Mouse (Mus musculus) embryonic facial prominence, embryonic 15.5 days (tissue): ENCODE results near the gene Apoc3. TPM values are rescaled to one million over a fixed set of nuclear protein-coding genes. Genes with fewer than 3 reads are reported as not detected.

Source experiments
- ATAC-seq: fragments of 200-750 bp; cut with Nextera tagmentation; 2 replicates; pipeline ENCODE4 v1.8.0; 2017; ENCODE audit warnings: low read depth, moderate TSS enrichment; ENCODE audit not compliant: insufficient number of reproducible peaks, low FRiP score, low TSS enrichment
- H3K27ac ChIP-seq: fragments of 300-500 bp; sonication (generic); replicated peaks from 2 replicates; pipeline ENCODE4 v1.5.1; 2015; ENCODE audit warnings: mild to moderate bottlenecking, inconsistent platforms
- H3K27me3 ChIP-seq: fragments of 300-500 bp; sonication (generic); 2 replicates; pipeline ENCODE4 v1.6.1; 2015; ENCODE audit warnings: inconsistent platforms
- H3K36me3 ChIP-seq: fragments of 300-500 bp; sonication (generic); 2 replicates; pipeline ENCODE4 v1.6.1; 2015; ENCODE audit warnings: mild to moderate bottlenecking, inconsistent platforms
- H3K4me1 ChIP-seq: fragments of 300-500 bp; sonication (generic); 2 replicates; pipeline ENCODE4 v1.6.1; 2015; ENCODE audit warnings: inconsistent platforms
- H3K4me2 ChIP-seq: fragments of 300-500 bp; sonication (generic); replicated peaks from 2 replicates; pipeline ENCODE4 v1.6.1; 2015; ENCODE audit warnings: mild to moderate bottlenecking, inconsistent platforms
- H3K4me3 ChIP-seq: fragments of 300-500 bp; sonication (generic); replicated peaks from 2 replicates; pipeline ENCODE4 v1.5.1; 2015; ENCODE audit warnings: mild to moderate bottlenecking, inconsistent platforms
- H3K9ac ChIP-seq: fragments of 300-500 bp; sonication (generic); 2 replicates; pipeline ENCODE4 v1.6.1; 2015; ENCODE audit warnings: inconsistent platforms
- H3K9me3 ChIP-seq: fragments of 300-500 bp; sonication (generic); replicated peaks from 2 replicates; pipeline ENCODE4 v1.6.1; 2016; ENCODE audit warnings: inconsistent platforms
- WGBS: fragments of 180-500 bp; shearing (Covaris S2); methylation state at CpG from one replicate; pipeline ENCODE4 v1.1.7; 2015; 5-methylcytosine and 5-hydroxymethylcytosine counted together
- polyA plus RNA-seq: library from polyadenylated mRNA; unstranded; fragments of >200 nt; fragmentation: Nextera tagmentation; extraction: Ambion mirVana; gene quantifications from 2 replicates; pipeline ENCODE4 v1.2.1, GENCODE M21; 2015

Apoc3 gene
- polyA plus RNA-seq, 1 experiment from 2014 or later: not detected

DNA sequence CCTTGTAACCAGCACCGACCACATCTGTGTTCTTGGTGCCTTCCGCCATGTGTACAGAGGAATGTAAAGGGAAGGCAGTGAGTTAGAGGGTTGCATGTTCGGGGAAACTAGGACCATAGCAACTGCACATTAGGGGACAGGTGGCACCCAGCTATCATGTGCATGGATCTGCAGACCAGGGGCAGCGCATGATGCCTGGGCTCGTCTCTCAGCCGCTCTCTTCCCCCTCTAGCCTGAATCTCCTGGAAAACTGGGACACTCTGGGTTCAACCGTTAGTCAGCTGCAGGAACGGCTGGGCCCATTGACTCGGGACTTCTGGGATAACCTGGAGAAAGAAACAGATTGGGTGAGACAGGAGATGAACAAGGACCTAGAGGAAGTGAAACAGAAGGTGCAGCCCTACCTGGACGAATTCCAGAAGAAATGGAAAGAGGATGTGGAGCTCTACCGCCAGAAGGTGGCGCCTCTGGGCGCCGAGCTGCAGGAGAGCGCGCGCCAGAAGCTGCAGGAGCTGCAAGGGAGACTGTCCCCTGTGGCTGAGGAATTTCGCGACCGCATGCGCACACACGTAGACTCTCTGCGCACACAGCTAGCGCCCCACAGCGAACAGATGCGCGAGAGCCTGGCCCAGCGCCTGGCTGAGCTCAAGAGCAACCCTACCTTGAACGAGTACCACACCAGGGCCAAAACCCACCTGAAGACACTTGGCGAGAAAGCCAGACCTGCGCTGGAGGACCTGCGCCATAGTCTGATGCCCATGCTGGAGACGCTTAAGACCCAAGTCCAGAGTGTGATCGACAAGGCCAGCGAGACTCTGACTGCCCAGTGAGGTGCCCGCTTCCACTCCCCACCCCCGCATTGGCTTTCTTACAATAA lies 5.6 kb downstream of the Apoc3 start:
- H3K36me3 ChIP-seq: no peaks in the 10 kb centered on the region
- peak overlapping the region; percentile 35 for H3K9ac ChIP-seq
- 15% methylated on average over 37 of the region's 37 CpGs for WGBS
- ATAC-seq: peak; percentile 87
- H3K9me3 ChIP-seq: no peaks in the 10 kb centered on the region
- peak overlapping the region; percentile 90 for H3K4me2 ChIP-seq
- peak overlapping the region; percentile 49 for H3K4me3 ChIP-seq
- no peaks in the 10 kb centered on the region for H3K27me3 ChIP-seq
- peaks cover 13% of the 10 kb centered on the region for H3K4me1 ChIP-seq
- no peak overlapping the region for H3K27ac ChIP-seq

- Histone ChIP-seq H3K27ac (no peak within 1 kb of the TSS), H3K9ac (no peak within 1 kb of the TSS), H3K4me3 (no peak within 1 kb of the TSS), H3K9me3 (no peaks in the 10 kb centered on the region), H3K36me3 (no peaks in the 10 kb centered on the region), H3K4me2 (peak within 1 kb of the TSS; percentile 90; the same call in 1 of the 2 replicates), H3K4me1 (peaks cover 13% of the 10 kb centered on the region), H3K27me3 (no peaks in the 10 kb centered on the region)
- 62% methylated on average over 9 of the region's 9 CpGs for WGBS
- ATAC-seq: no peak
These were observed 6.9 kb downstream of the Apoc3 start, which contains the start of gene Apoa1 for GRCm38 (mm10) chr9:46228491-46228890. Apoa1 (plus strand) TSS chr9:46228580.

DNA sequence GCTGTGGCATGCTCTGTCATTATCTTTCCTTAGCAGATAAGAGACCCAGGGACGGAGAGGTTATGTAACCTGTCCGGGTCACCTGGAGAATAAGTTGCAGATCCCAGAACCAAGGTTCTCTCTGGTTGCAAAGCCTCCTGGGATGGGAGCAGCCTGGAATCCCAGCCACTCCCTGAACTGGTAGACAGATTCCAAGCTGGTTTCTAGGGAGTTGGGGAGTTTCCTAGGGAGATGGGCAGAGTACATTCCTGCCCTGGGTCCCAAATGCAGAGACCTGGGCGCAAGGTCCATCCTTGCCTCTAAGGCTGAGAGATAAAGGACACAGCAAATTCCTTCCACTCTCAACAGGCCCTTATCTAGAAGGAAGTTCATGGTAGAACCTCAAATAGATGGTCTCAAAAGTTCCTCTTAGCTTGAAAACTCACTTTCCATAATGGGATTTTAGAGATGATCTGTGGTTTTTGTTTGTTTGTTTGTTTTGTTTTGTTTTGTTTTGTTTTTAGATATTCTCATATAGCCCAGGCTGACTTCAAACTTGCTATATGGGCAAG lies 8.3 kb downstream of the Apoc3 start:
- no peaks in the 10 kb centered on the region for H3K27me3 ChIP-seq
- WGBS: 83% methylated on average over 3 of the region's 3 CpGs
- no peak overlapping the region for H3K4me3 ChIP-seq
- H3K27ac ChIP-seq: no peak overlapping the region
- peaks cover 10% of the 10 kb centered on the region for H3K36me3 ChIP-seq
- H3K9ac ChIP-seq: no peak overlapping the region
- H3K4me2 ChIP-seq: no peak overlapping the region
- H3K9me3 ChIP-seq: no peaks in the 10 kb centered on the region
- no peak for ATAC-seq
- peaks cover 13% of the 10 kb centered on the region for H3K4me1 ChIP-seq

DNA sequence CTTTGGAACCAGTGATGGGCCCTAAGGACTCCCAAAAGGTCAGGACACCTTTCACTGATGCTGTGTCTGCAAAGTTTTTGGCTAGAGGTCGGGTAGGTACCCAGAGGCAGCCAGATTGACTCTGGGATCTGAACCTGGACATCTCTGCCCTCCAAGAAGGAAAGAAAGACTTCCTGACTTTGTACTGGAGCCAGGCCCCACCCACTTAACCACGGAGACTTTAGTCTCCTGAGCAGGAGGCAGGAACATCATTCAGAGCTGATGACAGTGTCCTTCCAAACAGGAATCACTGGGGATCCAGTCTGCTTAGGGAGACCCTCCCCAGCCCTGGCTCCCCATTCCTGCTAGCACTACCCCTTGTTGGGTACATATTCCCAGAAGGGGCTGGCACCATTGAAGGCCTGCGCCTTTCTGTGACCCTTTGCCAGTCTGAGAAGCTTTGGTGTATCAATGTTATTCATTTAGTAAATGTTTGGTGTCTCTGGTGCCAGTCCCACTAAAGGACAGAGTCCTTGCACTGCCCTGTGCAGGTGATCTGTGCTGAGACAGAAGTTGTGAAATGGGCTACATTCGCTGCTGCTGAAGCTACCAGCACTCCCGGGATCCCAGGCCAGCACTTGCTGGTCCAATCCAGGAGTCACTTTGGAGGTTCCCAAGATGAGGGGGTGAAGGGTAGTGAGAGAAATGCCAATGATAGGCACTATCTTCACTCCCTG lies 10.3 kb downstream of the Apoc3 start:
- WGBS: 66% methylated on average over 5 of the region's 5 CpGs

DNA sequence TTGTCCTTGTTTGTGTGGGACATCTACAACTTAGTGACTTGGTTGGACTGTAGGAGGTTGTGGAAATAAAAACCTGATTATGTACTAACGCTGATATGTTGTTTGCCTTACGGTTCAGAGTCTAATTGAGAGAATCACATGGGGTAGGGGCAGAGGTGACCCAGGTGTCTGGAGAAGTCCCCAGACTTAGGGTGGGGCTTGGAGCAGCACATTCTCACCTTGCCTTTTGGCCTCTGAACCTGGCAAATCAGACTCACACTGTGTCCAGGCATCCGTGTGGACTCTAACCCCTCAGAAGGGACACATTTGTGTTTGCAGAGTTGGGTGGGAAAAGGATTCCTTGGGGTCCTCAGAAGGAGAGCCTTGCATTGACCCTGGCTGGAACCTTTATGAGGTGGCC lies 11.3 kb downstream of the Apoc3 start:
- peaks cover 39% of the 10 kb centered on the region for H3K36me3 ChIP-seq
- H3K27me3 ChIP-seq: no peaks in the 10 kb centered on the region
- no peak overlapping the region for H3K9ac ChIP-seq
- no peak overlapping the region for H3K4me3 ChIP-seq
- no peak overlapping the region for H3K27ac ChIP-seq
- 87% methylated on average over 3 of the region's 3 CpGs for WGBS
- no peak for ATAC-seq
- no peaks in the 10 kb centered on the region for H3K4me1 ChIP-seq
- H3K4me2 ChIP-seq: no peak overlapping the region
- H3K9me3 ChIP-seq: no peaks in the 10 kb centered on the region

More for the DNA sequence above, 10.3 kb downstream of the Apoc3 start:
- Histone ChIP-seq H3K9ac (no peak overlapping the region), H3K27ac (no peak overlapping the region), H3K27me3 (no peaks in the 10 kb centered on the region), H3K4me3 (no peak overlapping the region), H3K36me3 (peaks cover 30% of the 10 kb centered on the region), H3K4me2 (no peak overlapping the region), H3K4me1 (peaks cover 7% of the 10 kb centered on the region), H3K9me3 (no peaks in the 10 kb centered on the region)
- ATAC-seq: no peak

- H3K4me3 ChIP-seq: no peak overlapping the region
- H3K9me3 ChIP-seq: no peaks in the 10 kb centered on the region
- H3K9ac ChIP-seq: no peak overlapping the region
- WGBS: 86% methylated on average over 6 of the region's 6 CpGs
- no peak overlapping the region for H3K27ac ChIP-seq
- ATAC-seq: no peak
- peaks cover 41% of the 10 kb centered on the region for H3K36me3 ChIP-seq
- H3K4me1 ChIP-seq: no peaks in the 10 kb centered on the region
- no peak overlapping the region for H3K4me2 ChIP-seq
- H3K27me3 ChIP-seq: no peaks in the 10 kb centered on the region
These were observed 12.3 kb downstream of the Apoc3 start for GRCm38 (mm10) chr9:46223090-46223489.

GRCm38 (mm10) chr9:46218176-46218575 lies 17.3 kb downstream of the Apoc3 start:
- H3K4me2 ChIP-seq: no peak overlapping the region
- no peak for ATAC-seq
- H3K27ac ChIP-seq: no peak overlapping the region
- H3K9ac ChIP-seq: no peak overlapping the region
- no peak overlapping the region for H3K4me3 ChIP-seq
- H3K36me3 ChIP-seq: peaks cover 56% of the 10 kb centered on the region
- no peaks in the 10 kb centered on the region for H3K4me1 ChIP-seq
- no peaks in the 10 kb centered on the region for H3K27me3 ChIP-seq
- WGBS: 73% methylated on average over 9 of the region's 9 CpGs
- no peaks in the 10 kb centered on the region for H3K9me3 ChIP-seq

DNA sequence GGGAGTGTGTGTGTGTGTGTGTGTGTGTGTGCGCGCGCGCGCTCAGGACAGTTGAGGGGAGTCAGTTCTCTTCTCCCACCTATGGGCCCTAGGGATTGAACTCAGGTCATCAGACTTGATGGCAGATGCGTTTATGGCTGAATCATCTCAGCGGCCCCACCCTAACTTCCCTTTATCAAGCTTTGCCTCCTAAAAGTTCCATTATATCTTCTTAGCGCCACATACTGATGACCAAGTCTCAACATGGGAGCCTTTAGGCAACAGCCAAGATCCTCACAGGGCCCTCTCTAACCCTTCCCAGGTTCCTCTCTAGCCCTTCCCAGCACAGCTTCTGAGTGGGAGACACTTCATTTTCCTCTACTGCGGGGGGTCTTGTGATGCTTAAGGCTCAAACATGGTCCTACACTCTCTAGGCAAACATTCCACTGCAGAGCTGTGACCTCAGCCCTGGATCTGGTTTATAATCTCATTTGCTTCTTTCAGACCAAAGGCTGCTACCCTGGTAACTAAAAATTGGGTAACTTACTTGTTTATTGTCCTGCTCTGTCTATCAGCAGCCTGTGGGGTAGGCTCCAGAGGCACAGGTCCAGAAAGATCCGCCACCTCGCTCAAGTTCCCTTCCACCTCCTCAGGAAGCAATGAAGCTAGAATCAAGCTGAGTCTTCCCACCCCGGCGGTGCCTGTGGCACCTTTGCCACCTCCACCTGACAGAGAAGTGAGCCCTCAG lies 18.5 kb downstream of the Apoc3 start:
- Histone ChIP-seq H3K9ac (no peak overlapping the region), H3K4me2 (no peak overlapping the region), H3K27me3 (no peaks in the 10 kb centered on the region), H3K9me3 (no peaks in the 10 kb centered on the region), H3K27ac (no peak overlapping the region), H3K36me3 (peaks cover 56% of the 10 kb centered on the region), H3K4me1 (no peaks in the 10 kb centered on the region), H3K4me3 (no peak overlapping the region)
- WGBS: 92% methylated on average over 13 of the region's 13 CpGs
- ATAC-seq: no peak

GRCm38 (mm10) chr9:46215338-46216322 lies 19.8 kb downstream of the Apoc3 start:
- no peaks in the 10 kb centered on the region for H3K4me1 ChIP-seq
- no peak overlapping the region for H3K27ac ChIP-seq
- 85% methylated on average over 11 of the region's 11 CpGs for WGBS
- no peaks in the 10 kb centered on the region for H3K27me3 ChIP-seq
- H3K4me2 ChIP-seq: no peak overlapping the region
- H3K9me3 ChIP-seq: no peaks in the 10 kb centered on the region
- no peak overlapping the region for H3K4me3 ChIP-seq
- peaks cover 56% of the 10 kb centered on the region for H3K36me3 ChIP-seq
- no peak overlapping the region for H3K9ac ChIP-seq
- ATAC-seq: no peak

DNA sequence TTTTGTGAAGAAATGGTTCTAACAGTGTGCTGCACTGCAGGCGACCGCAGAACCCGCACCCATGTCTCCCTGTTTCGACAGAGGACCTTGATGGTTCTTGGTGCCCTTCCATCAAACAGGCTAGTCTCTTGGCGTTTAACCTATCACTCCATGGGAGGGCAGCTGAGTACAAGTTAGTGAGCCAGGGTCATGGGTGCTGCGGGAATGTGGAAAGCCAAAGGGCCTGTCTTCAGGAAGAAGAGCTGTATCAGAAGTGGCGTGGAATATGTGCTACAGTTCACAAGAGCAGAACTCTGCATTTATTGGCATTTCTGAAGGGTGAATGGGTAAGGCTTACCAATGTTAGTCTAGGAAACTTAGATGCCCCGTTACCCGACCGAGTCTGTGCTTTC lies 20.5 kb downstream of the Apoc3 start:
- Histone ChIP-seq H3K4me3 (no peak overlapping the region), H3K4me2 (no peak overlapping the region), H3K27me3 (no peaks in the 10 kb centered on the region), H3K9ac (no peak overlapping the region), H3K27ac (no peak overlapping the region), H3K9me3 (no peaks in the 10 kb centered on the region), H3K36me3 (peaks cover 56% of the 10 kb centered on the region), H3K4me1 (no peaks in the 10 kb centered on the region)
- no peak for ATAC-seq
- 91% methylated on average over 10 of the region's 10 CpGs for WGBS
